In genomic region chr1:158547592-158548211, GRCm38 (mm10) we compare ENCODE assay signal across 11 mouse cellular contexts.
DNase-seq lines count a peak whose midpoint lies in the region; TF ChIP-seq lines count a peak whose summit lies in the region.
"Had no signal": no experiment of that assay in that cellular context is flagged by ENCODE, and none has a peak within 500 bp of the region (broad histone marks: within the 10 kb centered on the region; RNA-seq: fewer than 3 reads in every experiment).

No protein-coding gene starts in this region.

- peak overlapping the region; percentile 78 for H3K27ac ChIP-seq in hindbrain, embryonic 10.5 days
- H3K27ac ChIP-seq in left cerebral cortex, adult 2 months = peak overlapping the region; percentile 83
- no peak overlapping the region for H3K27ac ChIP-seq in thymus, adult 2 months (ENCODE audit: control insufficient read depth, insufficient read depth, low read length)
- H3K27ac ChIP-seq: heart, embryonic 15.5 days; limb, embryonic 13.5 days had no signal

- H3K9me3 ChIP-seq in hindbrain, embryonic 10.5 days = no peaks in the 10 kb centered on the region
- H3K9me3 ChIP-seq: heart, embryonic 15.5 days; limb, embryonic 13.5 days had no signal

- 12% methylated on average over 3 of the region's 3 CpGs for WGBS in hindbrain, embryonic 10.5 days
- 60% methylated on average over 3 of the region's 3 CpGs for WGBS in thymus, adult 2 months

- no peak for TF ChIP-seq CTCF in left cerebral cortex, adult 2 months (IDR thresholded peaks at IDR 0.05)
- no peak for TF ChIP-seq CTCF in thymus, adult 2 months (IDR thresholded peaks at IDR 0.05; ENCODE audit: borderline replicate concordance, control insufficient read depth, extremely low read depth, insufficient read depth, low read length, poor library complexity)

- H3K36me3 ChIP-seq in hindbrain, embryonic 10.5 days = no peaks in the 10 kb centered on the region
- H3K36me3 ChIP-seq in thymus, adult 2 months (ENCODE audit: control insufficient read depth, insufficient read depth, low read length) = no peaks in the 10 kb centered on the region
- H3K36me3 ChIP-seq: heart, embryonic 15.5 days; limb, embryonic 13.5 days had no signal

- peaks cover 56% of the 10 kb centered on the region for H3K4me1 ChIP-seq in hindbrain, embryonic 10.5 days (replicated peaks)
- no peaks in the 10 kb centered on the region for H3K4me1 ChIP-seq in thymus, adult 2 months (replicated peaks; ENCODE audit: control insufficient read depth, insufficient read depth, low read length)
- H3K4me1 ChIP-seq: heart, embryonic 15.5 days had no signal

- intact Hi-C loops in left cerebral cortex, adult 2 months (cut with DNase I) = loop anchor here (1.0 to 5.0 kb wide), 4 partner anchors 33 to 185 kb away; partner anchors contain the start of gene Astn1

- H3K27me3 ChIP-seq in hindbrain, embryonic 10.5 days (ENCODE audit: insufficient read depth, poor library complexity, severe bottlenecking) = no peaks in the 10 kb centered on the region
- H3K27me3 ChIP-seq in thymus, adult 2 months (ENCODE audit: control insufficient read depth, insufficient read depth, low read length) = no peaks in the 10 kb centered on the region
- H3K27me3 ChIP-seq: heart, embryonic 15.5 days; limb, embryonic 13.5 days had no signal

- TF ChIP-seq POLR2A in thymus, adult 2 months (IDR thresholded peaks at IDR 0.05; ENCODE audit: control insufficient read depth, extremely low read depth, insufficient read depth, low read length, poor library complexity) = no peak

- no peak overlapping the region for H3K4me3 ChIP-seq in hindbrain, embryonic 10.5 days
- H3K4me3 ChIP-seq in left cerebral cortex, adult 2 months = no peak overlapping the region
- no peak overlapping the region for H3K4me3 ChIP-seq in thymus, adult 2 months (ENCODE audit: control insufficient read depth, insufficient read depth, low read length)
- H3K4me3 ChIP-seq: heart, embryonic 15.5 days; limb, embryonic 13.5 days; myocyte had no signal

- peak; percentile 18 for DNase-seq in cerebellum, adult 11-12 months
- no peak for DNase-seq in cerebellum, adult 8-10 months
- DNase-seq in hindbrain, embryonic 10.5 days (ENCODE audit: low spot score) = no peak
- DNase-seq in left cerebral cortex, adult 2 months (ENCODE audit: extremely low spot score in 1 of 2, low spot score in 2 of 2) = peak; percentile 52 to 65
- peak; percentile 47 for DNase-seq in right cerebral cortex, postnatal 14 days
- DNase-seq in thymus, adult 2 months = no peak
- no peak for DNase-seq in testis, postnatal 10 days (ENCODE audit: low spot score)
- DNase-seq in lung, postnatal 36 days = no peak

Comparison
In these comparisons a context has a peak if more than half of its experiments do, and no peak if none do; other contexts are left out.
1. DNase-seq: peak in cerebellum, adult 11-12 months (single experiment), left cerebral cortex, adult 2 months (2 of 2) and right cerebral cortex, postnatal 14 days (single experiment); none in cerebellum, adult 8-10 months (single experiment), hindbrain, embryonic 10.5 days (single experiment), thymus, adult 2 months (single experiment), testis, postnatal 10 days (single experiment) and lung, postnatal 36 days (single experiment).